Mouse (Mus musculus): ENCODE data around the gene Gm17019.
"Not testable (repeated sequence)": the region's sequence is repeated elsewhere in the genome, so short reads cannot be mapped to it uniquely, and the experiment has no call there.

DNA sequence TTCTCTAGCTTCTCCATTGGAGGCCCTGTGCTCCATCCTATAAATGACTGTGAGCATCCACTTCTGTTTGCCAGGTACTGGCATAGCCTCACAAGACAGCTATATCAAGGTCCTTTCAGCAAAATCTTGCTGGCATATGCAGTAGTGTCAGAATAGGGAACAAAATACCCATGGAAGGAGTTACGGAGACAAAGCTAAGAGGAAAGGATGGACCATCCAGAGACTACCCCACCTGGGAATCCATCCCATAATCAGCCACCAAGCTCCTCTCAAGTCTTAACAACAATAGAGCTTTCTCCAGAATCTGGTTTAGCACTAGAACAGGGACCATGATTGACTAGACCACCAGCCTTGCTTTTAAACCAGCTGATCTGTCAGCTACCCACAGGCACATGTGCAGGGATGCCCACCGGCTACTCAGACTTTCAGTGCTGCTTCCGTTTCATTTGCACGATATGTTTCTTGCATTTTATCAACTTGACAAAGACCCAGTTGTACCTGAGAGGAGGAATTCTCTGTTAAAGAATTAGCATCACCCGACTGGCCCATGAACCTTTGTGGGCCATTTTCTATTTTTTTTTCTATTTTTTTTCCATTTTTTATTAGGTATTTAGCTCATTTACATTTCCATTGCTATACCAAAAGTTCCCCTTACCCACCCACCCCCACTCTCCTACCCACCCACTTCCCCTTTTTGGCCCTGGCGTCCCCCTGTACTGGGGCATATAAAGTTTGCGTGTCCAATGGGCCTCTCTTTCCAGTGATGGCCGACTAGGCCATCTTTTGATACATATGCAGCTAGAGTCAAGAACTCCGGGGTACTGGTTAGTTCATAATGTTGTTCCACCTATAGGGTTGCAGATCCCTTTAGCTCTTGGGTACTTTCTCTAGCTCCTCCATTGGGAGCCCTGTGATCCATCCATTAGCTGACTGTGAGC is 12.3 kb upstream of the Gm17019 start:
- TF ChIP-seq CTCF (IDR thresholded peaks at IDR 0.05; ENCODE audit: borderline replicate concordance, extremely low read depth, insufficient read depth, insufficient read length); POLR2A (IDR thresholded peaks at IDR 0.05; ENCODE audit: borderline replicate concordance, extremely low read depth, insufficient read depth, insufficient read length, poor library complexity, severe bottlenecking): not testable (repeated sequence)
